Mouse (Mus musculus) E14TG2a.4 (cell line): ENCODE measurements around the gene Cisd2.

Source experiments
- CTCF ChIP-seq: conservative IDR thresholded peaks from 2 replicates; pipeline ENCODE4 v1.5.1; 2014; ENCODE audit warnings: low read length
- POU5F1 ChIP-seq: IDR thresholded peaks from 2 replicates; pipeline ENCODE4 v1.6.1; 2014; ENCODE audit warnings: low read length, borderline replicate concordance

- TF ChIP-seq CTCF = no peak
- TF ChIP-seq POU5F1 = no peak
Measured at GRCm38 (mm10) chr3:135377445-135377844, 46.3 kb downstream of the Cisd2 start.
